Mouse (Mus musculus) regulatory T cell (primary cell): Measurements from ENCODE around the gene Cysrt1.
"Not testable (repeated sequence)": the region's sequence is repeated elsewhere in the genome, so short reads cannot be mapped to it uniquely, and the experiment has no call there.

ENCODE experiments used
- in situ Hi-C: fragments of 300-600 bp; cut with MboI, MseI; formaldehyde crosslinking; loops from one replicate; pipeline ENCODE4 v1.15.1; 2025; ENCODE audit warnings: high pct_unique_total_duplicates

Gene Cysrt1

GRCm38 (mm10) chr2:25264851-25265250 lies 22.6 kb upstream of the Cysrt1 start:
- in situ Hi-C loops, result no loop called here

GRCm38 (mm10) chr2:25264286-25264660 lies 22.0 kb upstream of the Cysrt1 start:
- in situ Hi-C loops, result no loop called here

GRCm38 (mm10) chr2:25263623-25264285 lies 21.5 kb upstream of the Cysrt1 start:
- in situ Hi-C loops, result no loop called here

- in situ Hi-C loops, result no loop called here
Measured at GRCm38 (mm10) chr2:25262795-25263622, 20.8 kb upstream of the Cysrt1 start.

GRCm38 (mm10) chr2:25262291-25262767 lies 20.1 kb upstream of the Cysrt1 start, which contains the start of gene Tprn:
Tprn (plus strand) TSS chr2:25262618.
- in situ Hi-C loops, result no loop called here

- in situ Hi-C loops, result no loop called here
Measured at GRCm38 (mm10) chr2:25261870-25262269, 19.6 kb upstream of the Cysrt1 start.

GRCm38 (mm10) chr2:25258887-25259286 lies 16.6 kb upstream of the Cysrt1 start:
- in situ Hi-C loops, result no loop called here

- in situ Hi-C loops, result not testable (repeated sequence)
Measured at GRCm38 (mm10) chr2:25257250-25257649, 15.0 kb upstream of the Cysrt1 start.

- in situ Hi-C loops, result not testable (repeated sequence)
Measured at GRCm38 (mm10) chr2:25256443-25257109, 14.3 kb upstream of the Cysrt1 start.

- in situ Hi-C loops, result no loop called here
Measured at GRCm38 (mm10) chr2:25255284-25255779, 13.1 kb upstream of the Cysrt1 start, which contains the start of gene Tmem203. Tmem203 (plus strand) TSS chr2:25255439.

- in situ Hi-C loops, result no loop called here
Measured at GRCm38 (mm10) chr2:25252331-25252730, 10.1 kb upstream of the Cysrt1 start.

- in situ Hi-C loops, result no loop called here
Measured at GRCm38 (mm10) chr2:25246183-25247072, 4.2 kb upstream of the Cysrt1 start, which contains the start of gene AL732309.1. AL732309.1 (minus strand) TSS chr2:25246863.

- in situ Hi-C loops, result no loop called here
Measured at GRCm38 (mm10) chr2:25244144-25244543, 1.9 kb upstream of the Cysrt1 start.

GRCm38 (mm10) chr2:25243342-25243741 lies 1.1 kb upstream of the Cysrt1 start:
- in situ Hi-C loops, result no loop called here

- in situ Hi-C loops, result no loop called here
Measured at GRCm38 (mm10) chr2:25241438-25241775, 845 bp downstream of the Cysrt1 start.

GRCm38 (mm10) chr2:25240723-25241437 lies 1.4 kb downstream of the Cysrt1 start:
- in situ Hi-C loops, result no loop called here

- in situ Hi-C loops, result no loop called here
Measured at GRCm38 (mm10) chr2:25240310-25240709, 1.9 kb downstream of the Cysrt1 start.

- in situ Hi-C loops, result loop anchor here (10.0 kb wide), 1 partner anchor 1665 kb away; the partner anchor contains the start of gene Surf6
Measured at GRCm38 (mm10) chr2:25239766-25240165, 2.5 kb downstream of the Cysrt1 start.

GRCm38 (mm10) chr2:25238106-25238505 lies 4.1 kb downstream of the Cysrt1 start:
- in situ Hi-C loops, result loop anchor here (10.0 kb wide), 1 partner anchor 1667 kb away; the partner anchor contains the start of gene Surf6

GRCm38 (mm10) chr2:25237522-25237921 lies 4.7 kb downstream of the Cysrt1 start:
- in situ Hi-C loops, result loop anchor here (10.0 kb wide), 1 partner anchor 1667 kb away; the partner anchor contains the start of gene Surf6
